19 mouse cellular contexts compared by ENCODE assay signal in genomic region chr10:101004687-101005086, GRCm38 (mm10).
DNase-seq lines count a peak whose midpoint lies in the region; ATAC-seq and TF ChIP-seq lines count a peak whose summit lies in the region.
"Had no signal": no experiment of that assay in that cellular context is flagged by ENCODE, and none has a peak within 500 bp of the region (broad histone marks: within the 10 kb centered on the region; RNA-seq: fewer than 3 reads in every experiment).

No protein-coding gene starts in this region.

- WGBS in forebrain, embryonic 16.5 days, result 53% methylated on average over 4 of the region's 4 CpGs
- WGBS in forebrain, embryonic 15.5 days, result 59% methylated on average over 4 of the region's 4 CpGs

- no peak overlapping the region for H3K9ac ChIP-seq in forebrain, embryonic 16.5 days (replicated peaks; ENCODE audit: low read depth, low read length)
- H3K9ac ChIP-seq in forebrain, embryonic 15.5 days (replicated peaks), result no peak overlapping the region
- H3K9ac ChIP-seq: embryonic facial prominence, embryonic 13.5 days; embryonic facial prominence, embryonic 15.5 days had no signal

- H3K4me1 ChIP-seq in forebrain, embryonic 16.5 days (replicated peaks; ENCODE audit: control insufficient read depth, insufficient read depth, low read length), result no peaks in the 10 kb centered on the region
- no peaks in the 10 kb centered on the region for H3K4me1 ChIP-seq in forebrain, embryonic 15.5 days
- H3K4me1 ChIP-seq: embryonic facial prominence, embryonic 13.5 days; embryonic facial prominence, embryonic 15.5 days had no signal

- DNase-seq in cerebellum, postnatal 14 days, result peak; percentile 38 to 68
- peak; percentile 10 to 12 for DNase-seq in cerebellum, postnatal 36 days
- no peak for DNase-seq in cerebellum, adult 9-10 months
- peak; percentile 32 for DNase-seq in brain, embryonic 14.5 days (ENCODE audit: low read depth)
- no peak for DNase-seq in adrenal gland, postnatal 10 days
- DNase-seq: adrenal gland, adult 2 months; adrenal gland, postnatal 14 days; adrenal gland, postnatal 36 days; cerebellum, adult 9-11 months; embryo, embryonic 11 days; gastrocnemius, adult 2 months; gastrocnemius, postnatal 10 days; gastrocnemius, postnatal 25 days had no signal

- TF ChIP-seq POLR2A in brain, embryonic 14.5 days (IDR thresholded peaks at IDR 0.05; ENCODE audit: borderline replicate concordance, extremely low read depth, insufficient read depth, insufficient read length, poor library complexity, severe bottlenecking), result no peak

- no peaks in the 10 kb centered on the region for H3K9me3 ChIP-seq in forebrain, embryonic 16.5 days (ENCODE audit: control insufficient read depth, low read length)
- no peaks in the 10 kb centered on the region for H3K9me3 ChIP-seq in forebrain, embryonic 15.5 days
- H3K9me3 ChIP-seq: embryonic facial prominence, embryonic 13.5 days; embryonic facial prominence, embryonic 15.5 days had no signal

- no peaks in the 10 kb centered on the region for H3K27me3 ChIP-seq in forebrain, embryonic 16.5 days (replicated peaks; ENCODE audit: control insufficient read depth, insufficient read depth, low read length)
- H3K27me3 ChIP-seq in forebrain, embryonic 15.5 days, result no peaks in the 10 kb centered on the region
- H3K27me3 ChIP-seq: embryonic facial prominence, embryonic 13.5 days; embryonic facial prominence, embryonic 15.5 days had no signal

- H3K36me3 ChIP-seq in forebrain, embryonic 16.5 days (ENCODE audit: control insufficient read depth, insufficient read depth), result no peaks in the 10 kb centered on the region
- no peaks in the 10 kb centered on the region for H3K36me3 ChIP-seq in forebrain, embryonic 15.5 days
- H3K36me3 ChIP-seq: embryonic facial prominence, embryonic 13.5 days; embryonic facial prominence, embryonic 15.5 days had no signal

- no peak for ATAC-seq in cerebellum, adult (ENCODE audit: insufficient number of reproducible peaks, low FRiP score, low TSS enrichment)
- peak; percentile 38; the same call in 1 of the 2 replicates for ATAC-seq in forebrain, embryonic 16.5 days
- no peak for ATAC-seq in forebrain, embryonic 15.5 days (replicated peaks)

- no peak overlapping the region for H3K4me2 ChIP-seq in forebrain, embryonic 16.5 days (ENCODE audit: low read length)
- H3K4me2 ChIP-seq in forebrain, embryonic 15.5 days (replicated peaks), result no peak overlapping the region
- H3K4me2 ChIP-seq: embryonic facial prominence, embryonic 13.5 days; embryonic facial prominence, embryonic 15.5 days had no signal

- no peak overlapping the region for H3K27ac ChIP-seq in forebrain, embryonic 16.5 days (ENCODE audit: low read length)
- H3K27ac ChIP-seq in forebrain, embryonic 15.5 days (replicated peaks), result no peak overlapping the region
- H3K27ac ChIP-seq: embryonic facial prominence, embryonic 13.5 days; embryonic facial prominence, embryonic 15.5 days; gastrocnemius, adult 2 months had no signal

- no peak for TF ChIP-seq CTCF in brain, embryonic 14.5 days (IDR thresholded peaks at IDR 0.05; ENCODE audit: borderline replicate concordance, extremely low read depth, insufficient read depth, insufficient read length)

- no peak overlapping the region for H3K4me3 ChIP-seq in forebrain, embryonic 16.5 days (replicated peaks; ENCODE audit: low read length)
- no peak overlapping the region for H3K4me3 ChIP-seq in forebrain, embryonic 15.5 days
- H3K4me3 ChIP-seq: embryonic facial prominence, embryonic 13.5 days; embryonic facial prominence, embryonic 15.5 days; erythroblast, embryonic 14.5 days; gastrocnemius, adult 2 months had no signal

Comparison
In these comparisons a context has a peak if more than half of its experiments do, and no peak if none do; other contexts are left out.
1. DNase-seq: peak in cerebellum, postnatal 14 days (2 of 2), cerebellum, postnatal 36 days (2 of 2) and brain, embryonic 14.5 days (single experiment); none in cerebellum, adult 9-10 months (single experiment) and adrenal gland, postnatal 10 days (single experiment).